Mouse (Mus musculus) cortical plate, adult 2 months (tissue): Measurements from ENCODE around the gene Tapt1.

Experiments
- CTCF ChIP-seq: fragments of 200-500 bp; IDR thresholded peaks from 2 replicates; pipeline ENCODE4 v1.5.1; 2011; ENCODE audit warnings: mild to moderate bottlenecking, control low read depth, low read length; ENCODE audit not compliant: insufficient read depth; ENCODE audit errors: extremely low read depth
- POLR2A ChIP-seq: fragments of 200-500 bp; IDR thresholded peaks from 2 replicates; pipeline ENCODE4 v1.6.1; 2011; ENCODE audit warnings: mild to moderate bottlenecking, low read length, control low read depth; ENCODE audit not compliant: insufficient read depth; ENCODE audit errors: extremely low read depth

GRCm38 (mm10) chr5:44197806-44198205, 28.6 kb downstream of the Tapt1 start:
- TF ChIP-seq CTCF (no peak), POLR2A (no peak)
